Mouse (Mus musculus) G1E-ER4 (cell line): ENCODE results near the gene Dnaaf1. TPM values are rescaled to one million over a fixed set of nuclear protein-coding genes. Genes with fewer than 3 reads are reported as not detected.

Experiments
- GATA1 ChIP-seq: IDR thresholded peaks from one replicate; pipeline ENCODE4 v1.8.0; 2012; ENCODE audit warnings: low read length, inconsistent platforms
- polyA plus RNA-seq: library from polyadenylated mRNA; stranded (reverse); fragments of >175 nt; gene quantifications from 2 replicates; pipeline ENCODE4 v1.2.3, GENCODE M21; 2012

The Dnaaf1 gene
- polyA plus RNA-seq, 1 experiment, result 0.08 TPM

DNA sequence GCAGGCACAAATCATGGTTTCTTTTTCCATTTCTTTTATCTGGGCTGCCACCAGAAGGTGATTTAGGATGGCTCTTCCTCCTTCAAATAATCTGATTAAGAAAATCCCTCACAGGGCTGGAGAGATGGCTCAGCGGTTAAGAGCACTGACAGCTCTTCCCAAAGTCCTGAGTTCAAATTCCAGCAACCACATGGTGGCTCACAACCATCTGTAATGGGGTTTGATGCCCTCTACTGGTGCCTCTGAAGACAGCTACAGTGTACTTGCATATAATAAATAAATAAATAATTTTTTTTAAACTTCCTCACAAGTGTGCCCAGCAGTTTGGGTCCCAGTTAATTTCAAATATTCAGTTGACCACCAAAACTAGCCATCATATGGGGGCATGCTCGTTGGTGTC lies 31.2 kb downstream of the Dnaaf1 start:
- no peak for TF ChIP-seq GATA1

DNA sequence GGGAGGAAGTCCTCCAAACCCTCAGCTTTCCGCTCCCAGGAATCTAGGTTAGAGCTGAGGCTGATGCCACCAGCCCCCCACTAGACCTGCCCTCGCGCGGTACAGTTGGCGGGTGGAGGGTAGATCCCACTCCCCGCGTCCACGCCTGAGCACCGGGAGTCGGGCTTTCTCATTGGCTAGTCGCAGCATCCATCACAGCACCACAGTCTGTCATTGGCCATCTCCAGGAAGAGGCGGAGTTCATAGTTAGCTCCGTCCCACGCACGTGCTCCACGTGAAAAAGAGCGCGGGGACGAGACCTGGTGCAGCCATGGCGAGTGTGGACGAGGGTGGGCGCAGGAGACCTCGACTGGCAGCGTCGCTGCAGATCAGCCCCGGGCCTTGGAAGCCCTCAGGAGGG lies 37.4 kb downstream of the Dnaaf1 start, which contains the start of gene Adad2:
Adad2 (plus strand) TSS at position 277 of the 400 bp plus-strand sequence.
- TF ChIP-seq GATA1, result no peak

DNA sequence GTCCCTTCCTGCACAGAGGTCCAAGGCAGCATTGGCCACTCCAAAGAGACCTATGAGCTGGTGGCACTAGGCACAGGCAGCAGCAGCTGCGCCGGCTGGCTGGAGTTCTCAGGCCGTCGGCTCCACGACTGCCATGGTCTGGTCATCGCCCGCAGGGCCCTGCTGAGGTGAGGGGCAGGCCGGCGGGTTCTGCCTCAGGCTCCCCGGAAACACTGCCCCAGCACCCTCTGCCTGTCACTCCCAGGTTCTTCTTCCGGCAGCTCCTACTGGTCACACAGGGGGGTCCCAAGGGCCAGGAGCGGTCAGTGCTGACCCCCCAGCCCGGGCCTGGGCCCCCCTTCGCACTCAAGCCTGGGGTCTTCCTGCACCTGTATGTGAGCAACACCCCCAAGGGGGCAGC lies 40.1 kb downstream of the Dnaaf1 start:
- no peak for TF ChIP-seq GATA1

DNA sequence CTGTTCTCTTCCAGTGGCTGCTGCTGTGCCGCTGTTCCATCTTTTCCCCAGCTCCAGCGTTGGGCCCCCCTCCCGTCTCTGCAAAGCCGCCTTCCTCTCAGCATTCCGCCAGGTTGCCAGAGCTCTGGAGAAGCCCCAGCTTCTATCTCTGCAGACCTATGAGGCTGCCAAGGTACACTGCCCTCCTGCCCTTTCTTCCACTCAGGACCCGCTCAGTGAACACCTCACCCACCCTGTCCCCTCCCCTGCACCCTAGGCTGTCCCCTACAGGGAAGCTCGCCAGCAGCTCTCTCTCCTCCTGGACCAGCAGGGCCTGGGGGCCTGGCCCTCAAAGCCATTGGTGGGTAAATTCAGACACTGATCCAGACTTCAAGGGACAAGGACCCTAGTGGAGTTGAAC lies 41.3 kb downstream of the Dnaaf1 start:
- no peak for TF ChIP-seq GATA1

DNA sequence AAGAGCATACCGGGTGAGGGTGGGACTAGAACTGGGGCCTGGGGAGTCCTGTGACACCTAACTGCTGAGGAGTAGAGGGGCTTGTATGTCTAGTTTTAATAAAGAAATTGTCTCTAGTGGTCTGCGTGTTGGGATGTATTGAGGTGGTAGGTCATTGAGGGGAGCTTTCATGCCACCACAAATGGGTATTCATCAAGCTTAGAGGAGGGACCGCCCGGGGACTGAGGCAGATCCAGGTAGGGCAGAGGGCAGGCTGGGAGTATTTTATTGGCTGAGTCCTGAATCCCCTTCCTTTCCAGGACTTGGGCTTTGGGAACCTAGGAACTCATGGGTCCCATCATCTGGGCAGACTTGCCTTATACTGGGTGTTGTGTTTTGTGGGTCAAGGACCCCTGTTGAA lies 41.8 kb downstream of the Dnaaf1 start:
- TF ChIP-seq GATA1, result no peak

DNA sequence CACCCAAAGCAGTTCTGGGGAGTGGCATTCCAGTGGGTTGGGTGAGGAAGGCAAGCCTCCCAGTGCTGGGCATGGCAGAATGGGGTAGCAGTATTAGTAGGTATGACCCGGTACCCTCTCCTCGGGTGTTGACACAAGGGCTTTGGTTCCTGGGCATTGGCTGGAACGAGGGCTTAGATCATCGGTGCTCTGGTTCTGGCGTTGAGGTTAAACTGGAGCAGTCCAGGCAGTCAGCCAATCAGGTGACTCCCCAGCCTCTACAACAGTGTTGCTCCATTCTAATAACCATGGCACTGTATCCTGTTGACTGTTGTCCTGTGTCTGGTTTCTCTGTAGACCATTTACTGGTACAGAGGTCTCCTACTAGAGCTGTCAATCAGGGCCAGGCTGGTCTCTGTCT lies 42.6 kb downstream of the Dnaaf1 start:
- TF ChIP-seq GATA1, result no peak

DNA sequence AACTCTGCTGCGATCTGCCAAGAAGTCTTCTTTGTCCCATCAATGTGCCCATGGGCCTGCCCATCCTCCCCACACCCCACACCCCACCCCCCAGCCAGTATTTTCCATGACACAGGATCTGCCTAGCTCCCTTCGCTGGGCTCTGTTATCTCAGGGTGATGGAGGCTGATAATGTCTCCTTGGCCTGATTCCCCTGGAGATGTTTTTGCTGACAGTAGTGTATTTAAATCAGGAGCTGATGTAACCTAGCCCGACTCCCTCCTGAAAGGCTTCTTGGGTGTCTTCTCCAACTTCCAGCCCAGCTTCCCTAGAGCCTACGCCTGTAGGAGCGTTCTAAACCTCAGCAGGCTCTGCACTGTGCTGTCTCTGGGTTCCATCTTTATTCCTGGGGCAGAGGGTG lies 43.9 kb downstream of the Dnaaf1 start:
- no peak for TF ChIP-seq GATA1

DNA sequence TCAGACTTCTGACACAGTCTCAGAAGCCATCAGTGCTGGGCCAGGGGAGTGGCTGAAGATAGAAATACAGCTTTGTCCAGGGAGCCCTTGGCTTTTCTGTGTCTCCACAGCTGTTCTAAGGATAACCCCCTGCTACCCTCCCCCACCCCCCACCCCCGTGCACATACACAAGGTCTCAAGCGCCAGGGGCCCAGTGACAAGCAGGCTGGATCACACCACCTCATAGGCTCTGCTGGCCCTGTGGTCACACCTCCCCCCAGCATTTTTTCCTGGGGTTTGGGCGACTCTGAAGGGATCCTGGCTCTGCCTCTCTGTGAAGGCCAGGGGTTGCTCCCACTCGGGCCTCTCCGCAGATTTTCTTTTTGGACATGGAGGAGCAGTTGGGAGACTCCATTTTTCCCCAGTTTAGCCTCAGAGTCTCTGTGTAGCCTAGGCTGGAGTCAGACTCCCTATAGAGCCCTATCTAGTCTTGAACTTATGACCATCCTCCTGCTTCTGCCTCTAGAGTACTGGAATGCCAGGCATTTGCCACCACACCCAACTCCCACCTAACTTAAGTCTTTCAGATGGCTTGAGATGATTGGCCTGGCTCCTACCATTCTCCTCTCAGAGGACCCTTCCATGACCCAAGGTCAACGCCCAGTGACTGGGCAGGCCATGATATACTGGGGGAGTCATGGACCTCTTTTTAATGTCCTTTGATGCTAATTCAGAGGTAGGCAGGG lies 45.2 kb downstream of the Dnaaf1 start:
- no peak for TF ChIP-seq GATA1

DNA sequence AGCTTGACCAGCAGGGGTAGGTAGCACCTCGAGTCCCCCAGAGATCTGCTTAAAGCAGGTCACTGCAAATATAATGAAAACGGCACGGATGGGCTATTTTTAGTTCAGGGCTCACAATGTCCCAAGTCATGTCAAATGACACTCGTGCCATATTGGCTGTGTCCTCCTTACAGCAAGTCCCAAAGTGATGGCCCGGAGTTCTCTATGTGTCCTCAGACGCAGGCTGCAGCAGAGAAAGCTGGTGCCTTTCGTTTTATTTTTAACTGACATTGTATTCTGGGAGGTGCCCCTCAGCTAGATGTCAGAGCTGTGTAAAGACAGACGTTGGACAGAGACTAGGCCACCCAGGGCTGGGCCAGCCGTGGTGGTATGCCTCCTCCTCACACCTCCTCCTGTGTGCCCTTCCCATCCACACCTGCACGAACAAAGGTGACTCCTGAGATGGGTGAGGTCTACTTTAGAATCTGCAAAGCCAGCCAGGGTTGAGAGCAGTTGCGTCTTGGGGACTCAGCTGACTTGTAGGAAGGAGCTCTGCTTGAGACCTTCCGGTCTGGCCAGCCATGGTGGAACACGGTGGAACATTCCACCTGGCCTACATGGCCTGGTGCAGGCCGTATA lies 45.9 kb downstream of the Dnaaf1 start:
- TF ChIP-seq GATA1, result no peak

DNA sequence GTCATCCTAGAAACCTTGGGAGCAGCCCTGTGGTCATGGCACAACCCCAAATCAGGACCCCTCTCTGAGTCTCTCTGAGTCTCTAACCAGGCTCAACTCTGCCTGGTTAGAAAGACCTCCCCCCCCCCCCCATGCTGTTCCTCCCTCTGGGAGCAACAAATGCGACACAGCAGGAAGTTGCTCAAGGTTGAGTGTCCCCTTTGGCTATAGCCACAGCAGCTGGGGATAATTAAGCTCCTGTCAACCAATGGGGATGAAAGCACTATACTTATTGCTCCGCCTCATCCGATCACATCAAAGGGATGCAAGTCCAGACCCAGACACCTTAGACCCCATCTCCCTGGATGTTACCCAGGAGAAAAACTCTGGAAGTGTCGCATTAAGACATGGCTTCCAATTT lies 47.5 kb downstream of the Dnaaf1 start:
- no peak for TF ChIP-seq GATA1

DNA sequence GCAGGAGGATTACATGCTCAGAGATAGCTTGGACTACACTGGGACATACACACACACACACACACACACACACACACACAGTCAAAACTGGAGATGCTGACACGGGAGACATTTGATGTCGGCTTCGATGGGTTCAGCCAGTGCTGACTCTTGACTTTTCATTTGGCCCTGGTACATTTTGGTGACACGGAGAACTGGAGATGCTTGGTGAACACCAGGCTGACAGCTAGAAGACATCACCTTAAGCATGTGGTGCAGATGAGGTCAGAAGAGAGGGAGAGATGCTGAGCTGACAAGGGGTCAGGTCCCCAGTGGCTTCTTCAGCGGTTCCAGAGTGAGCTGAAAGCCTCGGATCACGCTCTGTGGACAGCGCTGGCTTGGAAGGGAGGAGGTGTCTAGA lies 48.0 kb downstream of the Dnaaf1 start:
- TF ChIP-seq GATA1, result no peak

DNA sequence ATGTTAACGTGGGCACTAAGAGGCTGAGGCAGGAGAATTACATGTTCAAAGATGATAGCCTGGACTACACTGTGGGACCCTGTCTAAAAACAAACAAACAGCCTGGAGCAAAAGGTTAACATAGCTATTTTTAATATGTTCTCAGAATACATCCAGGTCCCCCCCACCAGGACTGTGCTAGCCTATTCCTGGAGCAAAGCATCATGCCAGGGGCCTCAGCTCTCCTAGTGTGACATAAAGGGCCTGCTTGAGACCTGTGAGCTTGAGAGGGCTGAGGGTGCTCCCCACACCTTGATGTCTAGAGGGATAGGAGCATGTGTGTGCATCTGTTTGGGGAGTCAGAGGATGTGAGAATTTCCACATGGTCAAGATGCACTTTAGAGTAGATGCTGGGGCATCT lies 48.7 kb downstream of the Dnaaf1 start:
- TF ChIP-seq GATA1, result no peak

DNA sequence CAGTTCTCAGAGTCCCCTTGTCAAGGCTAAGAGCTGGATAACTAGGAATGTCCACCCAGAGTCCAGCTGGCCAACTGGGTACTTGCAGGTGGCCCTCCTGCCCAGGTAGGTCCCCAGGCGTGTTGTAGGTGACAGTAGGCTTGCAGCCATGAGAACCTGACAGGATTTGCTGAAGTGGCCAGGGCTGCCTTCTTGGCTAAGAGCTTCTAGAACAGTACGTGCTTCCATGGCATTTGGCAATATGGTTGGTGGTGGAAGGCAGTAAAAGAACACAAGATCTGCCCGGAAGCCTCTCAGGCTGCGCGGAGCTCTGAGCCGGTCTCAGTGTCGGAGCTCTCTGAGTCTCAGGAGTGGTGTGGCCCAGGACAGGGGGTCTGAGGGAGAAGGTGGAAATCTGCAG lies 49.9 kb downstream of the Dnaaf1 start:
- TF ChIP-seq GATA1, result no peak

DNA sequence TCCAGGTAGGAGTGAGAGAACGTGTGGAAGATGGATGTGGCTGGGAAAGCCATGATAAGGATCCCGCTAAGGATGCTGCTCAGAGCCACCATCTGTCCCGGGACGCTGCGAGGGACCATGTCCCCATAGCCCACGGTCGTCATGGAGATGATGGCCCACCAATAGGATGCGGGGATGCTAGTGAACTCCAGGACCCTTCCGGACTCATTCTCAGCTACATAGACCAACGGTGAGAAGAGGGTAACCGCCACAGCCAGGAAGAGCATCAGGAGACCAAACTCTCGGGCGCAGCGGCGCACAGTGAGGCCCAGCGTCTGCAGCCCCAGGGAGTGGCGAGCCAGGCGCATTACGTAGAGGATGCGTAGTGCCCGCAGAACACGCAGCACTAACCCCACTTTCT lies 50.8 kb downstream of the Dnaaf1 start:
- no peak for TF ChIP-seq GATA1

DNA sequence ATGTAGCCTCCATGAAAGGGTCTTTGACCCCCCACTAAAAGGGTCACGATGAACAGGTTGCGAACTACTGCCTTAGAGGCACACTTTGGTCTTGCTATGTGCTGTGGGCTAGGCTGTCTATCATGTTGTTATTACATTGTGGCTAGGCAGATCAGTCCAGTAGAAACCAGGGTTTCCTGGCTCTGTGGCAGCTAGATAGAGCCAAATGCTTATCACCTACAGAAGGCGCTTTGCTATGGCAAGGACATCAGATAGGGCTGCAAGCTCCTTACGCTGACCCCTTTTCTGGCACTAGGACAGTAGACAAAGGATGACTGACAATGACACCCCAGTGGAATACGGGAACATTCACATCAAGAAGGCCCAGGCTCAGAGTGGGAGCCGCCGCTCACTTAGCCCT lies 52.2 kb downstream of the Dnaaf1 start:
- TF ChIP-seq GATA1, result no peak

DNA sequence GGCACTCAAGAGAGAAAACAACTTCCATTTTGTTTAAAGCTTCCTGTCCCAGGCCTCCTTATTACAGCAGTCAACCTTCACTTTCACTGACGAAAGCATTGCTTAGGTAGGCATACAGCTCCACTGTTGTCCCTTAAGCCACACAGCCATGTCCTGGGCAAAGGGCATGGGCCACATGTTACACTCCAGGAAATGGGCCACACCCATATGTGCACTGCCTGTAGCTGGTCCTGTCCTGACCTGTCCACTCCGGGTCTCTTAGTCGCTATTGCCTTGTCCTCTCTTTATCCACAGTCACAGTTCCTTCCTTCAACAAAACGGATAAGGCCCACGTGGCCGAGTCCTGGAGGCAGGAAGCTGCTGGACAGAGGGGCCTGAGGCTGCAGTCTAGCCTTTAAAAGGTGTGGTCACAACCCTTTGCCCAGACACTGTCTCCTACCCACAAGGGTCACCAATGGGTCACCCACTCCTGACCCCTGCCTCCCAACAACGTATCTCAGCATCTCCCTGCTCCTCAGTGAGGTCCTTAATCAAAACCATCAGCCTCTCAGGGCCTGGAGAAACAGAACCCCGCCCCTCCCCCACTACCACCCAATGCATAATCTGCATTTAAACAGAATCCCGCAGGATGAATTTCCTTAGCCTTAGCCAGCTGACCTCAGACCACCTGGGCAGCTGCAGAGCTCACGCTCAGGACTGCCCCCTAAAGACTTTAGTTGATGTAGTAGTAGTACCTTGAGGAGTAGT lies 52.8 kb downstream of the Dnaaf1 start:
- no peak for TF ChIP-seq GATA1

DNA sequence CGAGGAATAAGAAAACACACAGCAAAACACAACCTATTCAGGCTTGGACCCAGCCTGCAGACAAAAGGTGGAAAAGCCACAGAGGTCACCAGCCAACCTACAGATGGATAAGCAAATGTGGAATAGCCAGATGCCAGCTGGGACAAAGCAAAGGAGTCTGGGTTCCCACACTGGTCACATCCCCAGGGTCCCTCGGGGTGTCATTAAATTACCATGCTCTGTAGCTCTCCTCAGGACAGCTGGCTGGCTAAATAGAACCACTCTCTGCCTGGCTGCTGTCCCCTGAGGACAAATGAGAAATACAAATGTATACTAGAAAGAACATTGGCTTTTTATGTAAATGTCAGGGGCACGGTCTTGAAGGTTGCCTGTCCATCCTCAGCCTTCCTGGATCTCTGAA lies 55.8 kb downstream of the Dnaaf1 start:
- TF ChIP-seq GATA1, result no peak
